Mouse (Mus musculus): ENCODE measurements around the gene Ckmt2.

Ckmt2 gene

GRCm38 (mm10) chr13:91873734-91874329, 2.9 kb downstream of the Ckmt2 start:
- DNase-seq (ENCODE audit: extremely low read depth, low read depth) = no peak

DNA sequence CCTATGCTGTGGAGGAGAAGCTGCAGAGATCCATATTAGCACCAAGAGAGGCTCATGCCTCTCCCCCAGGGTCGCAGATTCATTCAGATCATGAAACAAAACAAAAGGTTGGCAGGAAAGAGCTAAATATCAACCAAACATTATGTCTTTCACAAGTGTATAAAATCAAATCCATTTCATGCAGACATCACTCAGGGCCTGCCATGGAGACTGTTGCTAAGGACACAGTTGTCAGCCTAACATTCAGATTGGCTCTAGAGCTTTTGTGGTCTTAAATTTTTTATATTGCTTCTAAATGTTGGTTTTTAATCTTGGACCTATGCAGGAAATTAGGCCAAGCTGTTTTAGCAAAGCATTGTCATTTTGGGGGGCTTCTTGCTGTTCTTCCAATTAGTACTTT, 8.1 kb downstream of the Ckmt2 start:
- no peak for DNase-seq (ENCODE audit: extremely low read depth, low read depth)

GRCm38 (mm10) chr13:91858835-91859234, 17.9 kb downstream of the Ckmt2 start:
- peak; percentile 13 for DNase-seq (ENCODE audit: extremely low read depth, low read depth)

DNA sequence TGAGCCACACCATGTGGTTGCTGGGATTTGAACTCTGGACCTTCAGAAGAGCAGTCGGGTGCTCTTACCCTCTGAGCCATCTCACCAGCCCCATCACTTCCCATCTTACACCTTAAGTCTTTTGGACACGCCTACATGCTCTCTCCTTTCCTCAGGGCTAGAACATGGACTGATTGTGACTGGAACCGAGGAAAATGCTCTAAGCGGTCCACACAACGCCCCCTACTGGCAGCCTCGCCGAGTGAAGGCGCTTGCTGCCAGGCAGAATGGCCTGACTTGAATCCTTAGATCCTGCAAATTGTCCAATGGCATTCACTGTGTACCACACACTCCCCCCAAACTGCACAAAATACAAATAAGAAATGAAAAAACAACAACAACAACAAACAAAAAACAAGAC, 19.3 kb downstream of the Ckmt2 start:
- peak; percentile 13 for DNase-seq (ENCODE audit: extremely low read depth, low read depth)

DNA sequence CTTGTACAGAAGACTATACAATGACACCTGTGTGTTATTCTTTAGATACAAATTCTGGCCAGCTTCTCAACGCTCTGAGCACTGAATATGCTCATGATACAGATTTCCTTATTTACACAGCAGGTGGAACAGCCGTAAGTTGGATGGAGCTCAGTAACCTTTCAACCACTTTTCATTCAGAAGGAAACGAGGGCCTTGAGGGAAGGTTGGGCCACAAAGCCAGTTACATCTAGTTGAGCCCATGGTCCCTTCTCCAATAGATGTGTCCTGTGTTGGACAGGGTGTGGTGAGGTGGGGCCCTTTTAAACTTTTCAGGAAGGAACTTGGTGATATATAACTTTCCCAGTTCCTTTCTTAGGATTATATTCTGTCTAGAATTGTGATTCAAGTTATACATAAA, 22.3 kb downstream of the Ckmt2 start:
- DNase-seq (ENCODE audit: extremely low read depth, low read depth) = no peak

GRCm38 (mm10) chr13:91827876-91828275, 48.8 kb downstream of the Ckmt2 start:
- no peak for DNase-seq (ENCODE audit: extremely low read depth, low read depth)

DNA sequence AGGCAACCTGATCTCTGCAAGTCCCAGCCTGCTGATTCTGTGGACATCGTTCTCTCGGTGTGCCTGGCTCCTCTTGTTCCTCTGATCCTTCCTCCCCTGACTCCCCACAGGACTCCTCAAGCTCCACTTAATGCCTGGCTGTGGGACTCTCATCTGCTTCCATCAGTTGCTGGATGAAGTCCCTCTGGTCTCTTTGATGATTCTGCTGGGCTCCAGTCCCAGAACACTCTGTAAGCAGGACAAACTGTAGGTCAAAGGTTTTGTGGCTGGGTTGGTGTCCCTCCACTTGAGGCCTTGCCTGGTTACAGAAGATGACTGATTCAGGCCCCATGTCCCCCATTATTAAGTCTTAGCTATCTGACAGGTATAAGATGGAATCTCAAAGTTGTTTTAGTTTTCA, 50.6 kb downstream of the Ckmt2 start:
- no peak for DNase-seq (ENCODE audit: extremely low read depth, low read depth)

DNA sequence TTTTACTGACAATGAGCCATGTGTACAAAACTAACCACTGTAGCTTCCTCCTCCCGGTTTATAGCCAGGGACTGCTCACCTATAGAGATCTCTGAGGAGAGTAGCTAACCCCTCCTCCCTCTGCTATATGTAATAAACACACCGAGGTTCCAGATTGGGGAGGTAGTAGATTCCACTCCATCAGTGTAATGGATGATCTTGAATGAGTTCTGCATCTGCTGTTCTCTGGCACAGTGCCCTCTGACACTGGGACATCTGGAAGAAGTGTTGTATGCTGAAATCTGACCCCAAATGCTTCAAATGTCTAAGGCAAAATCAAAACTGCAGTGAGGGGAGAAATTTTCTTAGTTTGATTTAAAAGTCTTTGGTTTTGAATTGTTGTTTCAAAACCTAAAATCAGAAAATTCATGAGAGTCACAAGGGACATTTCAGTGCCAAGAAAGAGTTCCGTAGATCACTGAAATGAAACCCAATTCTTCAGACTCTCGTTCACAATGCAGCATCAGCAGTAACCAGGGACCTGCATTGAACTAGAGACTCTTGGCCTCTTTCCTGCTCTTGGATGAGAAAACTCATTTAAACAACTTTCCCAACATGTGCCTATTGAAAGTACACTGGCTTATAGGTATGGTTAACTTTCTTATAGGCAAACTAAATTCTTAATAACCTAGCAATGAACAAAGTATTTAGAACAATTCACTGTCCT, 51.7 kb downstream of the Ckmt2 start:
- DNase-seq (ENCODE audit: extremely low read depth, low read depth) = no peak

DNA sequence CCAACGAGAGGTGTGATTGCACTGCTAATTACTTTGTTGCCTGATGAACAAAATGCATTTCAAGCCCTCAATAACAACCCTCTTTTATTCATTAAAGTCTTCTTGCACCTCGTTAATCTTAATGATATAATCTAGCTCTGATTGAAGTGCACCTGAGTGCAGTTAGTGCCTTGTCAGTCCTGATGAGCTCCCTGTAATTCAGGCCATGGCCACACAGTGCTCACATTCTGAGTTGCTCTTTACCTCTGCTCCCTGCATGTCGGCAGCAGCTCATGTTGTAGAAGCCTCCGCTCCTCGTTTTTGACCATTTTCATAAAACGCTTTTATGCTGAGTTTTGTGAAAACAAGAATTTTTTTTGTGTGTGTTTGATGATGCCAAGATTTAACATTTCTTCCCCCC, 53.0 kb downstream of the Ckmt2 start:
- no peak for DNase-seq (ENCODE audit: extremely low read depth, low read depth)

DNA sequence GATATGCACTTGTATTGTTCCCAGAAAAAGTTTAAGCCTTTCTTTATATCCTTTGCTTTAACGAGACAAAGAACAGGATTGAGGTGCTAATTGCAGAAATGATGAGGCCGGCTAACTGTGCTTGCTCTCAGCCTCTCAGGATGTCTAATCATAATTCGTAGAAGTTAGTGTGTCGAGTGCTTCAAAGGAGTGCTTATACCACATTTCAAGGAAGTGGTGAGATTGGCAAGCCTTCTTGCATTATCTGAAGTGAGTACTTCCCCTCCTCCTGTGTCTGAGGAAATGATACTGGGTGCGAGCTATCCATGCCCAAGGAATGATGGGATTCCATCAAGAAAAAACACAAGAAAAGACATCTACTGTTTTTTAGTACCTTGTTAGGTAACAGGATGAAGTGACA, 62.0 kb downstream of the Ckmt2 start:
- DNase-seq (ENCODE audit: extremely low read depth, low read depth) = no peak

DNA sequence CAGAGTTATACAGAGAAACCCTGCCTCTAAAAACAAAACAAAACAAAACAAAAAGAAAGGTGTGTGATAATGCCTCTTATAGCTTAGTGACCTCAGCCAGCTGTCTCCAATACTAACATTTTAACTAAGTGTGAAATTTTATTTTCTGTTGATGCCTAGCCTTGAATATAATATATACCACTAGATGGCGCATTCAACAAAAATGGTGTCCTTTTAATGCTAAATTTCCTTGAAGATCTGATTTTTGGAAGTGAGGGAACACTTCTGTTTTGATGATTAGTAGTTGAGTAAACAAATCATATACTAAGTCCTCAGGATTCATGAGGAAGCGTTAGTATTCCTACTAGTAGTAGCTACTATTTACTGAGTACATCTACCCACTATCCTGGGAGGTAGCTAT, 67.2 kb downstream of the Ckmt2 start:
- DNase-seq (ENCODE audit: extremely low read depth, low read depth) = peak; percentile 56

DNA sequence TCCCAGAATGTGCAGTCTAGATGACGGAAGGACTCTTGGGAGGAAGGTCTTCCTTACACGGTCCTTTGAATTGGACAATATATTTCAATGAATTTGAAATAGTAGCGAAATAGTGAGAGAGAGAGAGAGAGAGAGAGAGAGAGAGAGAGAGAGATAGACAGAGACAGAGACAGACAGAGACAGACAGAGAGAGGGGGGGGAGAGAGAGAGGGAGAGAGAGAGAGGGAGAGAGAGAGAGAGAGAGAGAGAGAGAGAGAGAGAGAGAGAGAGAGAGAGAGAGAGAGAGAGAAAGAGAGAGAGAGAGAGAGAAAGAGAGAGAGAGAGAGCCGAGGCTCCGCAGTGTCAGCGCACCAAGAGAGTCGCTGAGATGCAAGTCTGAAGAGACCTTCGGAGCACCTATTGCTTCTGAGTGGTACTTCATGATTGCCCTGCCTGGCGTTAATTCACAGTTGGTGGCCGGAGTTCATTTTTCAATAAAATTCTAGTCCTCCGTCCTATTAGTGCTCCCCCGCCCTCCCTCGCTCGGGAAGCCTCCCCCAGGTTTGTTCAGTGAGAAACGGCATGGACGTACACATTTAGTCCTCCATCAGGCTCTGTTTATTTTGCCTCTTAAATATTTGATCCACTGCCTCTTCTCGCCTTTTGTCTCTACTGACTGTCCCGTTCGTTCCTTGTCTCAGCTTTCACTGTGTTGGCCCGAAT, 68.7 kb downstream of the Ckmt2 start:
- DNase-seq (ENCODE audit: extremely low read depth, low read depth) = no peak

DNA sequence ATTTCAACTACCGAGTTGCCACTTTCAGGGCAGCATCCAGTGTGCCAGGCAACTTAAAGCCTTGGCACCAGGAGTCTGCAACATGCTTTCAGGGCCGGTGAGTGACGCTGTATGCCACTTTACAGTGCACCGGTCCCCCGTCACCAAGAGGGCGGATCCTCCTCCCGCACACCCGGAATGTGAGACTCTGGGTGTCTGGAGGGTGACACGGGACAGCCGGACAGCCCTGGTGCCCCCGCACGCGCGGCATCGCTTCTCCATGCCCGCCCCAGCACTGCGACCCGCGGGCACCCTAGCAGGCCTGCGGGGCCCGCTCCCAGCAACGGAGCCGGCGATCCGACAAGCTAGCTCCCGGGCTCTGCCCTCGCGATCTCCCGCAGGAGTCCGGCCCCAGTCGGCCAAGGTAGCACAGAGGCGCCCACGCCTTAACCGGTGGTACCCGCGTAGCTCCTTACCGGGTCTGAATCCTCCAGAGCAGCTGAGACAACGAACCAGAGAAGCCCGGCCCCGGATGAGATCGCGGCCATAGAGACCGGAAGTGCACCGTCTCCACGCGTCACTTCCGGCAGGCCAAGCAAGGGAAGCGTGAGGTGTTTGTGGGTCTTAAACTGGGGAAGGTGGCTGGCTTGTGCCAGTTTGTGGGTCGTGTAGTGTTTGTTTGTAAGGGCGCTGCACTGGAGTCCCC, 69.4 kb downstream of the Ckmt2 start, which contains the start of gene Zcchc9:
Gene Zcchc9 (minus strand): TSS at position 551 of the 685 bp plus-strand sequence.
- DNase-seq (ENCODE audit: extremely low read depth, low read depth) = peak; percentile 76
